ENCODE assay signal across 28 mouse cellular contexts in genomic region chr6:12994701-12995100, GRCm38 (mm10).
DNase-seq lines count a peak whose midpoint lies in the region; ATAC-seq lines count a peak whose summit lies in the region.
"Had no signal": no experiment of that assay in that cellular context is flagged by ENCODE, and none has a peak within 500 bp of the region (broad histone marks: within the 10 kb centered on the region; RNA-seq: fewer than 3 reads in every experiment).

No protein-coding gene starts in this region.

- no peak overlapping the region for H3K4me3 ChIP-seq in brown adipose tissue, adult 24 weeks (ENCODE audit: insufficient read depth, low read depth, low read length)
- no peak overlapping the region for H3K4me3 ChIP-seq in hindbrain, embryonic 12.5 days
- H3K4me3 ChIP-seq: embryonic facial prominence, embryonic 12.5 days; embryonic facial prominence, embryonic 15.5 days; forebrain, embryonic 12.5 days; forebrain, embryonic 15.5 days; heart, adult 2 months; heart, embryonic 10.5 days; heart, embryonic 13.5 days; hindbrain, embryonic 15.5 days had no signal

- H3K27ac ChIP-seq in brown adipose tissue, adult 24 weeks (replicated peaks; ENCODE audit: low read depth, low read length), result peak overlapping the region; percentile 37; the same call in 1 of the 2 replicates
- no peak overlapping the region for H3K27ac ChIP-seq in hindbrain, embryonic 12.5 days
- H3K27ac ChIP-seq: embryonic facial prominence, embryonic 12.5 days; embryonic facial prominence, embryonic 15.5 days; forebrain, embryonic 12.5 days; forebrain, embryonic 15.5 days; heart, adult 2 months; heart, embryonic 10.5 days; heart, embryonic 13.5 days; hindbrain, embryonic 15.5 days had no signal

- ATAC-seq in hindbrain, embryonic 12.5 days (ENCODE audit: low FRiP score), result no peak
- ATAC-seq: CD4-positive, CD25-positive, alpha-beta regulatory T cell, adult 4 months; forebrain, embryonic 15.5 days; intestine, postnatal 0 days had no signal

- H3K9ac ChIP-seq in hindbrain, embryonic 12.5 days, result no peak overlapping the region
- H3K9ac ChIP-seq: embryonic facial prominence, embryonic 12.5 days; embryonic facial prominence, embryonic 15.5 days; forebrain, embryonic 12.5 days; forebrain, embryonic 15.5 days; heart, embryonic 13.5 days; hindbrain, embryonic 15.5 days had no signal

- H3K4me2 ChIP-seq in hindbrain, embryonic 12.5 days (replicated peaks), result no peak overlapping the region
- H3K4me2 ChIP-seq: embryonic facial prominence, embryonic 12.5 days; embryonic facial prominence, embryonic 15.5 days; forebrain, embryonic 12.5 days; forebrain, embryonic 15.5 days; heart, embryonic 13.5 days; hindbrain, embryonic 15.5 days had no signal

- peaks cover 3% of the 10 kb centered on the region; the same call in 1 of the 2 replicates for H3K4me1 ChIP-seq in brown adipose tissue, adult 24 weeks (ENCODE audit: control insufficient read depth, insufficient read depth, insufficient read length, low read length)
- H3K4me1 ChIP-seq in hindbrain, embryonic 12.5 days, result no peaks in the 10 kb centered on the region
- H3K4me1 ChIP-seq: embryonic facial prominence, embryonic 12.5 days; embryonic facial prominence, embryonic 15.5 days; forebrain, embryonic 12.5 days; forebrain, embryonic 15.5 days; heart, embryonic 10.5 days; heart, embryonic 13.5 days; hindbrain, embryonic 15.5 days had no signal

- peak; percentile 28 for DNase-seq in adrenal gland, adult 2 months
- DNase-seq in adrenal gland, postnatal 36 days, result no peak
- peak; percentile 30 for DNase-seq in MN1 (ENCODE audit: low spot score)
- no peak for DNase-seq in kidney, postnatal 25 days
- DNase-seq in urinary bladder, postnatal 36 days (ENCODE audit: low spot score in 2 of 2), result no peak
- DNase-seq: adrenal gland, adult 8-10 months; adrenal gland, postnatal 25 days; cerebellum, adult 11 months; cerebellum, adult 2 months; cerebellum, adult 9-11 months; cerebellum, postnatal 36 days; gastrocnemius, postnatal 10 days; gastrocnemius, postnatal 36 days; heart, adult 2 months; heart, postnatal 14 days; heart, postnatal 4 days had no signal

- H3K27me3 ChIP-seq in hindbrain, embryonic 12.5 days, result no peaks in the 10 kb centered on the region
- H3K27me3 ChIP-seq: embryonic facial prominence, embryonic 12.5 days; embryonic facial prominence, embryonic 15.5 days; forebrain, embryonic 12.5 days; forebrain, embryonic 15.5 days; heart, embryonic 13.5 days; hindbrain, embryonic 15.5 days; Patski had no signal

- H3K36me3 ChIP-seq in hindbrain, embryonic 12.5 days, result no peaks in the 10 kb centered on the region
- H3K36me3 ChIP-seq: embryonic facial prominence, embryonic 12.5 days; embryonic facial prominence, embryonic 15.5 days; forebrain, embryonic 12.5 days; forebrain, embryonic 15.5 days; heart, embryonic 10.5 days; heart, embryonic 13.5 days; hindbrain, embryonic 15.5 days had no signal

- H3K9me3 ChIP-seq in hindbrain, embryonic 12.5 days (replicated peaks), result no peaks in the 10 kb centered on the region
- H3K9me3 ChIP-seq: embryonic facial prominence, embryonic 15.5 days; forebrain, embryonic 15.5 days; heart, embryonic 10.5 days; heart, embryonic 13.5 days; hindbrain, embryonic 15.5 days had no signal

- 85% methylated on average over 2 of the region's 2 CpGs for WGBS in hindbrain, embryonic 12.5 days

Comparison
In these comparisons a context has a peak if more than half of its experiments do, and no peak if none do; other contexts are left out.
1. DNase-seq: peak in adrenal gland, adult 2 months (single experiment) and MN1 (single experiment); none in adrenal gland, postnatal 36 days (0 of 2), kidney, postnatal 25 days (0 of 2) and urinary bladder, postnatal 36 days (0 of 2).